Mouse (Mus musculus) liver, embryonic 16.5 days (tissue): Measurements from ENCODE around the gene C1qtnf2. TPM values are rescaled to one million over a fixed set of nuclear protein-coding genes. Genes with fewer than 3 reads are reported as not detected.

ENCODE experiments used
- ATAC-seq: fragments of 200-750 bp; cut with Nextera tagmentation; 2 replicates; pipeline ENCODE4 v1.8.0; 2017; ENCODE audit warnings: low read depth, mild to moderate bottlenecking, moderate number of reproducible peaks, moderate library complexity
- H3K27ac ChIP-seq: fragments of 300-500 bp; sonication (generic); 2 replicates; pipeline ENCODE4 v1.5.1; 2014; ENCODE audit warnings: mild to moderate bottlenecking, low read length
- H3K27me3 ChIP-seq: fragments of 300-500 bp; sonication (generic); 2 replicates; pipeline ENCODE4 v1.6.1; 2014; ENCODE audit warnings: low read depth, low read length, mixed read lengths; ENCODE audit not compliant: control insufficient read depth, insufficient read depth
- H3K36me3 ChIP-seq: fragments of 300-500 bp; sonication (generic); 2 replicates; pipeline ENCODE4 v1.6.1; 2014; ENCODE audit warnings: mild to moderate bottlenecking; ENCODE audit not compliant: control insufficient read depth, insufficient read depth
- H3K4me1 ChIP-seq: fragments of 300-500 bp; sonication (generic); 2 replicates; pipeline ENCODE4 v1.6.1; 2014; ENCODE audit warnings: low read depth, low read length, mixed read lengths; ENCODE audit not compliant: control insufficient read depth
- H3K4me2 ChIP-seq: fragments of 300-500 bp; sonication (generic); 2 replicates; pipeline ENCODE4 v1.6.1; 2014; ENCODE audit warnings: low read depth, low read length, mixed read lengths
- H3K4me3 ChIP-seq: fragments of 300-500 bp; sonication (generic); 2 replicates; pipeline ENCODE4 v1.5.1; 2014; ENCODE audit warnings: low read depth, mild to moderate bottlenecking, low read length
- H3K9ac ChIP-seq: fragments of 300-500 bp; sonication (generic); 2 replicates; pipeline ENCODE4 v1.6.1; 2014; ENCODE audit warnings: low read depth, low read length
- H3K9me3 ChIP-seq: fragments of 300-500 bp; sonication (generic); replicated peaks from 2 replicates; pipeline ENCODE4 v1.6.1; 2016; ENCODE audit warnings: low read length; ENCODE audit not compliant: control insufficient read depth
- WGBS: fragments of 180-500 bp; shearing (Covaris S2); extraction: QIAGEN DNeasy Blood & Tissue Kit; methylation state at CpG from one replicate; pipeline ENCODE4 v1.1.7; 2014; ENCODE audit not compliant: insufficient replicate concordance; 5-methylcytosine and 5-hydroxymethylcytosine counted together
- polyA plus RNA-seq: library from polyadenylated mRNA; unstranded; fragments of >200 nt; fragmentation: Nextera tagmentation; extraction: Ambion mirVana; gene quantifications from 2 replicates; pipeline ENCODE4 v1.2.1, GENCODE M21; 2015

Gene C1qtnf2
- polyA plus RNA-seq, 1 experiment from 2014 or later: 1.3 TPM

DNA sequence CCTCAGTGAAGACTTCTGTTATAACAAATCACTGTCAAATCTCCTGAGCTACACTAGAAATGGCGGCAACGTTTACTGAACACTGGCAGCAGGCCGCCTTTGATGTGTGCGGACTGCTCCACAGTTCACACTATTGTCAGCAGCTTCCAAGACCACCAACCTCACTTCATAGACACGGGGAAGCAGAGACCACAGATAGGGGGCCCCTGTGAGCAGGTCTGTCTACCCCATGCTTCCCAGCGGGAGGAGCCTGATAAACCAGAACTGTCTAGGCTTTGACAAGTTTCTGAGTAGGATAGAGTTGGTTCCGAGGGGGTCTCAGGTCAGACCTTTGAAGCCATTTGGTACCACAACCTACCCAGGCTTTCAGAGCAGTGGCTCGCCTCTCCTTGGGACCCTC lies 21.0 kb downstream of the C1qtnf2 start:
- 50% methylated on average over 8 of the region's 8 CpGs for WGBS
- no peak for ATAC-seq
- Histone ChIP-seq H3K4me2 (no peak overlapping the region), H3K9me3 (no peaks in the 10 kb centered on the region), H3K9ac (no peak overlapping the region), H3K27me3 (no peaks in the 10 kb centered on the region), H3K36me3 (no peaks in the 10 kb centered on the region), H3K4me1 (no peaks in the 10 kb centered on the region), H3K4me3 (no peak overlapping the region), H3K27ac (no peak overlapping the region)

DNA sequence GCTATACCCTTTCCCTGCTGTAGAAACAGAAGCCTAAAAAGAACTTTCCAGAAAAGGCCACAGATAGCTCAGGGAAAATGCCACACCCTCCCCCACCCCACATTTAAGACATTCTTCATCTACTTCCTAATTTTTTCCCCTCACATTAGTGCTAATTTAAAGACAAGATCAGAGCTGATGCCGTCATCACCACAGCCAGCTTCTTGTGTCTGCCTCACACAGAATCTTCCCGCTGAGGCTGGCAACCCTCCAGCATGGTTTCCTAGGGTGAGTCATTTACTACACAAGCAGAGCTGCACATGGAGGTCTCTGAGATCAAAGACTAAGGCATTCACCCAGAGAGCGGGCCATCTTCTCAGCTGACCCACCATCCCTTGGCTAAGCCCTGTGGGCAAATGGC lies 21.5 kb downstream of the C1qtnf2 start:
- Histone ChIP-seq H3K9ac (no peak overlapping the region), H3K36me3 (no peaks in the 10 kb centered on the region), H3K4me1 (no peaks in the 10 kb centered on the region), H3K27me3 (no peaks in the 10 kb centered on the region), H3K9me3 (no peaks in the 10 kb centered on the region), H3K27ac (no peak overlapping the region), H3K4me2 (no peak overlapping the region), H3K4me3 (no peak overlapping the region)
- ATAC-seq: no peak
- WGBS: 45% methylated on average over 3 of the region's 3 CpGs

DNA sequence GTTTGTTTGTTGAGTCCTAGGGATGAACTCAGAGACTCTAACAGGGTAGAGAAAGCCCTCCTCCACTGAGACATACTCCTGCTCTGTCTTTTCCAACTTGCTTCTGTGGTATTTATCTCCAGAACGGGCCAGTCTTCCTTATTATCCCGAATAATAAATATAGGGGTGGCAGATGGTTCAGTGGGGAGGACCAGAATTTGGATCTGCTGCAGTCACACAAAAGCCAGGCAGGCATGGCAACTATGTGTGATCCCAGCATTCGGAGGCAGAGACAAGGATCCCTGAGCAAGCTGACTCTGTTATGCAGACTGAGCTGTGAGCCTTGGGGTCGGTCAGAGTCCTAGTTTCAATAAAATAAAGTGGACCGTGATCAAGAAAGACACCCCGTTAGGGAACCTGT lies 27.2 kb downstream of the C1qtnf2 start:
- Histone ChIP-seq H3K27me3 (no peaks in the 10 kb centered on the region), H3K4me1 (no peaks in the 10 kb centered on the region), H3K36me3 (no peaks in the 10 kb centered on the region), H3K27ac (no peak overlapping the region), H3K4me3 (no peak overlapping the region), H3K9ac (no peak overlapping the region), H3K4me2 (no peak overlapping the region), H3K9me3 (no peaks in the 10 kb centered on the region)
- 62% methylated on average over 6 of the region's 6 CpGs for WGBS
- no peak for ATAC-seq

- Histone ChIP-seq H3K27ac (no peak overlapping the region), H3K4me1 (no peaks in the 10 kb centered on the region), H3K9ac (no peak overlapping the region), H3K27me3 (no peaks in the 10 kb centered on the region), H3K36me3 (no peaks in the 10 kb centered on the region), H3K4me3 (no peak overlapping the region), H3K9me3 (no peaks in the 10 kb centered on the region), H3K4me2 (no peak overlapping the region)
- WGBS: 67% methylated on average over 7 of the region's 7 CpGs
- no peak for ATAC-seq
These were observed 31.1 kb downstream of the C1qtnf2 start for GRCm38 (mm10) chr11:43505188-43505587.

GRCm38 (mm10) chr11:43507976-43508375 lies 33.9 kb downstream of the C1qtnf2 start:
- Histone ChIP-seq H3K4me1 (no peaks in the 10 kb centered on the region), H3K27me3 (no peaks in the 10 kb centered on the region), H3K4me2 (no peak overlapping the region), H3K36me3 (no peaks in the 10 kb centered on the region), H3K9ac (no peak overlapping the region), H3K4me3 (no peak overlapping the region), H3K9me3 (no peaks in the 10 kb centered on the region), H3K27ac (no peak overlapping the region)
- WGBS: 53% methylated on average over 6 of the region's 6 CpGs
- ATAC-seq: no peak

DNA sequence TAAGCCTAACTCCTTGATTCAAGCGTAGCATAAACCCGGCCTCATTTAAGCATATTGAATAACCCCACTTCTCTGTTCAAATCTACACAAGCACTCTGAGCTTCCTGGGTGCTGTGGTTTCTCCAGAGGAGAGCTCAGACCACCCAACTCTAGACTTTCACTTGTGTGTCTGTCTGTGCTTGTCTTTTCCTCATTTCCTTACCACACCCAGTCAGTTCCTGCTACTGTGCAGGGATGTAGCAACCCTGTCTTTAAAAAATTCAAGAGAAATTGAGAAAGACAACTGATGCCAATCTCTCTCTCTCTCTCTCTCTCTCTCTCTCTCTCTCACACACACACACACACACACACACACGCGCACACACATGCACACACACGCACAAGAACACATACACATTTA lies 35.8 kb downstream of the C1qtnf2 start:
- no peak overlapping the region for H3K4me3 ChIP-seq
- no peak for ATAC-seq
- no peaks in the 10 kb centered on the region for H3K4me1 ChIP-seq
- no peak overlapping the region for H3K9ac ChIP-seq
- H3K27me3 ChIP-seq: no peaks in the 10 kb centered on the region
- H3K27ac ChIP-seq: no peak overlapping the region
- 78% methylated on average over 5 of the region's 5 CpGs for WGBS
- no peaks in the 10 kb centered on the region for H3K36me3 ChIP-seq
- H3K4me2 ChIP-seq: no peak overlapping the region
- H3K9me3 ChIP-seq: no peaks in the 10 kb centered on the region

- Histone ChIP-seq H3K9me3 (no peaks in the 10 kb centered on the region), H3K27me3 (no peaks in the 10 kb centered on the region), H3K27ac (no peak overlapping the region), H3K4me2 (no peak overlapping the region), H3K4me3 (no peak overlapping the region), H3K4me1 (no peaks in the 10 kb centered on the region), H3K9ac (no peak overlapping the region), H3K36me3 (no peaks in the 10 kb centered on the region)
- ATAC-seq: no peak
- 38% methylated on average over 2 of the region's 2 CpGs for WGBS
These were observed 38.6 kb downstream of the C1qtnf2 start for GRCm38 (mm10) chr11:43512661-43513190.

- H3K27ac ChIP-seq: no peak overlapping the region
- H3K9me3 ChIP-seq: no peaks in the 10 kb centered on the region
- H3K4me3 ChIP-seq: no peak overlapping the region
- ATAC-seq: no peak
- H3K9ac ChIP-seq: no peak overlapping the region
- H3K27me3 ChIP-seq: no peaks in the 10 kb centered on the region
- no peaks in the 10 kb centered on the region for H3K36me3 ChIP-seq
- no peaks in the 10 kb centered on the region for H3K4me1 ChIP-seq
- 39% methylated on average over 8 of the region's 8 CpGs for WGBS
- no peak overlapping the region for H3K4me2 ChIP-seq
These were observed 42.4 kb downstream of the C1qtnf2 start for GRCm38 (mm10) chr11:43516344-43517021.

DNA sequence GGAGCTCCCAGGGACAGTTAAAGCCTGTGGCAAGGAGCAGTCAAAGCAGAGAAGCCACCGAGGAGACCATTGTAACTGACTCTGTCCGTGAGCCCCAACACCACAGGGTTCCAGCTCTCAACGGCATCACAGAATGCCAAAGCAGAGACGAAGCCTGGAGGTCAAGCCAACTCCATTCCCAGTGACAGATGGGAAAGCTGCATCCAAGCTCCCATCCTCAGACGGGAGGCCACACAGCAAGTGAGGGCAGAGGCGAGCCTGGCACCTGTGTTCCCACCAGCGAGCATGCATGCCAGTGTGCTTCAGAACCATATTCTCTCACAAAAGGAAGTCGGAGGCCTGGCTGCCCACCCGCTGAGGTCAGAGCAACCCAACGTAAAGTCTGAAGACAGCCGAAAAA lies 43.6 kb downstream of the C1qtnf2 start:
- H3K4me3 ChIP-seq: no peak overlapping the region
- H3K4me2 ChIP-seq: no peak overlapping the region
- ATAC-seq: no peak
- no peaks in the 10 kb centered on the region for H3K4me1 ChIP-seq
- no peaks in the 10 kb centered on the region for H3K9me3 ChIP-seq
- H3K27ac ChIP-seq: no peak overlapping the region
- 64% methylated on average over 11 of the region's 11 CpGs for WGBS
- no peaks in the 10 kb centered on the region for H3K27me3 ChIP-seq
- H3K36me3 ChIP-seq: no peaks in the 10 kb centered on the region
- H3K9ac ChIP-seq: no peak overlapping the region
